Mouse (Mus musculus): ENCODE data around the gene Fam207a. TPM values are rescaled to one million over a fixed set of nuclear protein-coding genes. Genes with fewer than 3 reads are reported as not detected.
A peak's percentile ranks its signal among the peaks of the same experiment; 100 is the strongest.

The Fam207a gene
- polyA plus RNA-seq (2015; fragmentation: Nextera tagmentation; extraction: Ambion mirVana), result 14.8 and 15.5 TPM in 2 replicates

DNA sequence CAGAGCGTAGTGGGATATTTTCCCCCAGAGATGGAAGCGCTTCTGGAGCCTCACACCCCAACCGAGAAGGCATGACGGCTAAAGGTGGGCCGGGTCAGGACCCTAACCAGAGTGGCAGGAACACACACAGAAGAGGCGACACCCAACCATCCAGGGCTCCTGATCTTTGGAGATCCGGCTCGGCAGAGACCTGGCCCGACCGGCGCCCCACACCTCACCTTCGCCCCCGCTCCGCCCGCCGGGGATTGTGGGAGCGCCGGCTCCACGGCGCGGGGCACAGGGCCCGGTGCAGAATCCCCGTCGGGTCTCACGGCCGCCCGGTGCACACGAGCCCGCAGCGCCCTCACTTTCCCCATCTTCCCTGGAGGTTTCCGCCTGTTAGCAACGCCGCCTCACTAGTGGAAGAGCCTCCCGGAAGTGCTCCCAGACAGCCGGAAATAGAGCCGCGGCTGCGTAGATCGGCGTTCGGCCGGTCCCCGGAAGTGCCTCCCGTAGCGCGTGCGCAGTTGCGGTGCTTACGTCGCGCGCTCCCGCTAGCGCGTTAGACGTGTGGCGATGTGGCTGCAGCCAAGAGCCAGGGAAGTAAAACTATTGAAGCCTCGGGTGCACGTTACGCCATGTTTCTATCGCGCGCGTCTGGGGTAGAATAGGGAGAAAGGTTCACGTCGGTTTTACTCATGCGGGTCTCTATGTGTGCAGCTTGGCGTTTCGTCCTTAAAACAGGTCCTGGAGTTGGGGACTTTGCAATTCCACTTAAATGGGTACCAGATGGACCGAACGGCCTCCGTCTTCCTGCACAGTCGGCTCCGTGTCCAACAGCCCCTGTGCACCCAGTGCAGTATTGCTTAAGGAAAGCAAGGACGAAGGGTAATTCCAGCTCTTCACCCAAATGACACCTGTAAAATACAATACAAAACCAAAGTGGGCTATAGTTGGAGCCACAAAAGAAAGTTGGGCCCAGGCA lies at the start of gene Fam207a:
Fam207a (minus strand) TSS at position 401 of the 964 bp plus-strand sequence.
- ATAC-seq, result peak; percentile 93

GRCm38 (mm10) chr10:77565005-77565404 lies 49.4 kb upstream of the Fam207a start:
- no peak for ATAC-seq
- H3K27me3 ChIP-seq (ENCODE audit: insufficient read depth, low read length), result no peaks in the 10 kb centered on the region
- WGBS (ENCODE audit: insufficient replicate concordance), result 61% methylated on average over 8 of the region's 8 CpGs
- no peak overlapping the region for H3K27ac ChIP-seq (ENCODE audit: low read depth)
- no peak overlapping the region for H3K9ac ChIP-seq (replicated peaks)
- no peaks in the 10 kb centered on the region for H3K9me3 ChIP-seq (ENCODE audit: low read length)
- no peak overlapping the region for H3K4me2 ChIP-seq (ENCODE audit: low read depth, low read length)
- no peaks in the 10 kb centered on the region; the same call in 1 of the 2 replicates for H3K36me3 ChIP-seq (replicated peaks; ENCODE audit: insufficient read depth, low read length)
- DNase-seq, result no peak
- no peak for TF ChIP-seq EP300 (IDR thresholded peaks at IDR 0.05; ENCODE audit: low read depth)
- no peak for TF ChIP-seq CTCF (IDR thresholded peaks at IDR 0.05; ENCODE audit: low read depth)
- no peak overlapping the region for H3K4me3 ChIP-seq (ENCODE audit: low read depth, low read length)
- H3K4me1 ChIP-seq (ENCODE audit: insufficient read depth), result no peaks in the 10 kb centered on the region; the same call in 1 of the 2 replicates

More for the DNA sequence above, at the start of gene Fam207a:
- Histone ChIP-seq H3K27me3 (ENCODE audit: insufficient read depth, low read length) (no peaks in the 10 kb centered on the region), H3K27ac (ENCODE audit: low read depth) (peak within 1 kb of the TSS; percentile 90), H3K4me2 (ENCODE audit: low read depth, low read length) (peak within 1 kb of the TSS; percentile 91), H3K4me3 (ENCODE audit: low read depth, low read length) (peak within 1 kb of the TSS; percentile 92), H3K36me3 (replicated peaks; ENCODE audit: insufficient read depth, low read length) (peaks cover 15% of the 10 kb centered on the region), H3K9ac (replicated peaks) (peak within 1 kb of the TSS; percentile 83), H3K9me3 (ENCODE audit: low read length) (no peaks in the 10 kb centered on the region), H3K4me1 (ENCODE audit: insufficient read depth) (peaks cover 27% of the 10 kb centered on the region)
- WGBS (ENCODE audit: insufficient replicate concordance), result under 1% methylated on average over 72 of the region's 75 CpGs
- TF ChIP-seq CTCF (IDR thresholded peaks at IDR 0.05; ENCODE audit: low read depth), result no peak
- TF ChIP-seq EP300 (IDR thresholded peaks at IDR 0.05; ENCODE audit: low read depth), result no peak
- DNase-seq, result peak; percentile 95

- Histone ChIP-seq H3K27me3 (ENCODE audit: insufficient read depth, low read length) (no peaks in the 10 kb centered on the region), H3K4me3 (ENCODE audit: low read depth, low read length) (no peak overlapping the region), H3K27ac (ENCODE audit: low read depth) (no peak overlapping the region), H3K9me3 (ENCODE audit: low read length) (no peaks in the 10 kb centered on the region), H3K4me1 (ENCODE audit: insufficient read depth) (no peaks in the 10 kb centered on the region), H3K4me2 (ENCODE audit: low read depth, low read length) (no peak overlapping the region), H3K36me3 (replicated peaks; ENCODE audit: insufficient read depth, low read length) (peaks cover 5% of the 10 kb centered on the region; the same call in 1 of the 2 replicates), H3K9ac (replicated peaks) (no peak overlapping the region)
- ATAC-seq (no peak), DNase-seq (no peak)
- TF ChIP-seq EP300 (IDR thresholded peaks at IDR 0.05; ENCODE audit: low read depth) (no peak), CTCF (IDR thresholded peaks at IDR 0.05; ENCODE audit: low read depth) (no peak)
- 45% methylated on average over 2 of the region's 2 CpGs for WGBS (ENCODE audit: insufficient replicate concordance)
These were observed 45.9 kb upstream of the Fam207a start for GRCm38 (mm10) chr10:77561508-77561907.

DNA sequence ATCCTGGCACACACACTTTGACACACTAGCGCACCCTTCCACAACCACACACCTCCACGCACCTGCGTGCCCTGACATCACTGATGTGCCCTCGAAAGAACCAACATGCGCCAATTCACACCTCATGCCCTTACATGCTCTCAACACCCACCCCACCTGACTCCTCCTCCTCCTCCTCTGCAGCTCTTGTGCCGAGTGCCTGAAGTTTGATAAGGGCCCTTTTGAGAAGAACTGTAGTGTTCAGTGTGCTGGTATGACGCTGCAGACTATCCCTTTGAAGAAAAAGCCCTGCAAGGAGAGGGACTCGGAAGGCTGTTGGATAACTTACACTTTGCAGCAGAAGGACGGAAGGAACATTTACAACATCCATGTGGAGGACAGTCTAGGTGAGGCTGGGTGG lies 45.2 kb upstream of the Fam207a start:
- Histone ChIP-seq H3K27me3 (ENCODE audit: insufficient read depth, low read length) (no peaks in the 10 kb centered on the region), H3K4me3 (ENCODE audit: low read depth, low read length) (no peak overlapping the region), H3K9me3 (ENCODE audit: low read length) (no peaks in the 10 kb centered on the region), H3K4me1 (ENCODE audit: insufficient read depth) (no peaks in the 10 kb centered on the region), H3K4me2 (ENCODE audit: low read depth, low read length) (no peak overlapping the region), H3K36me3 (replicated peaks; ENCODE audit: insufficient read depth, low read length) (peaks cover 5% of the 10 kb centered on the region; the same call in 1 of the 2 replicates), H3K9ac (replicated peaks) (no peak overlapping the region), H3K27ac (ENCODE audit: low read depth) (no peak overlapping the region)
- ATAC-seq (no peak), DNase-seq (no peak)
- TF ChIP-seq CTCF (IDR thresholded peaks at IDR 0.05; ENCODE audit: low read depth) (no peak), EP300 (IDR thresholded peaks at IDR 0.05; ENCODE audit: low read depth) (no peak)
- WGBS (ENCODE audit: insufficient replicate concordance), result 73% methylated on average over 9 of the region's 9 CpGs

GRCm38 (mm10) chr10:77560090-77560489 lies 44.5 kb upstream of the Fam207a start:
- H3K4me2 ChIP-seq (ENCODE audit: low read depth, low read length), result no peak overlapping the region
- TF ChIP-seq CTCF (IDR thresholded peaks at IDR 0.05; ENCODE audit: low read depth) (no peak), EP300 (IDR thresholded peaks at IDR 0.05; ENCODE audit: low read depth) (no peak)
- ATAC-seq (no peak), DNase-seq (no peak)
- H3K9ac ChIP-seq (replicated peaks), result no peak overlapping the region
- 77% methylated on average over 11 of the region's 11 CpGs for WGBS (ENCODE audit: insufficient replicate concordance)
- no peaks in the 10 kb centered on the region for H3K27me3 ChIP-seq (ENCODE audit: insufficient read depth, low read length)
- H3K4me3 ChIP-seq (ENCODE audit: low read depth, low read length), result no peak overlapping the region
- H3K9me3 ChIP-seq (ENCODE audit: low read length), result no peaks in the 10 kb centered on the region
- H3K4me1 ChIP-seq (ENCODE audit: insufficient read depth), result no peaks in the 10 kb centered on the region
- peaks cover 5% of the 10 kb centered on the region; the same call in 1 of the 2 replicates for H3K36me3 ChIP-seq (replicated peaks; ENCODE audit: insufficient read depth, low read length)
- no peak overlapping the region for H3K27ac ChIP-seq (ENCODE audit: low read depth)

DNA sequence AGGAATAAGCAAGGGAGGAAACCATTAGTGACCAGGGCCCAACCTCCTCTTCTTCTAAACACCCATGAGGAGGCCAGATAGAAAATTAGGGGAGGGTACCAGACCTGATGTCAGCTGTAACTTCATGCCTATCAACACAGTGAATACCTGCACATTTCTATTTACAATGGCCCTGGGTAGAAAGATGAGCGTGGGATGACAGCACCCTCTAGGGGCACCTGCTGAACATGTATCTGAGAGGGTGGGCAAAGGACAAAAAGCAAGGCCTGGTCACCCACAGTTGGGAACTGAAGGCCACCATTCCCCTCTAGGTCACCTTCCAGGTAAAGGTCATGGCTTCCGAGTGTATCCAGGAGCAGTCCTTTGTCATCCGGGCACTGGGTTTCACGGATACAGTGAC lies 42.1 kb upstream of the Fam207a start:
- ATAC-seq (no peak), DNase-seq (peak; percentile 38)
- peaks cover 5% of the 10 kb centered on the region; the same call in 1 of the 2 replicates for H3K36me3 ChIP-seq (replicated peaks; ENCODE audit: insufficient read depth, low read length)
- no peak overlapping the region for H3K27ac ChIP-seq (ENCODE audit: low read depth)
- no peak for TF ChIP-seq EP300 (IDR thresholded peaks at IDR 0.05; ENCODE audit: low read depth)
- peak; percentile 57 for TF ChIP-seq CTCF (IDR thresholded peaks at IDR 0.05; ENCODE audit: low read depth)
- WGBS (ENCODE audit: insufficient replicate concordance), result 83% methylated on average over 4 of the region's 4 CpGs
- H3K9ac ChIP-seq (replicated peaks), result no peak overlapping the region
- no peaks in the 10 kb centered on the region for H3K4me1 ChIP-seq (ENCODE audit: insufficient read depth)
- H3K4me2 ChIP-seq (ENCODE audit: low read depth, low read length), result no peak overlapping the region
- H3K27me3 ChIP-seq (ENCODE audit: insufficient read depth, low read length), result no peaks in the 10 kb centered on the region
- no peaks in the 10 kb centered on the region for H3K9me3 ChIP-seq (ENCODE audit: low read length)
- H3K4me3 ChIP-seq (ENCODE audit: low read depth, low read length), result no peak overlapping the region

All from liver, postnatal 0 days (tissue).